11 mouse cellular contexts compared by ENCODE assay signal in the genomic region with DNA sequence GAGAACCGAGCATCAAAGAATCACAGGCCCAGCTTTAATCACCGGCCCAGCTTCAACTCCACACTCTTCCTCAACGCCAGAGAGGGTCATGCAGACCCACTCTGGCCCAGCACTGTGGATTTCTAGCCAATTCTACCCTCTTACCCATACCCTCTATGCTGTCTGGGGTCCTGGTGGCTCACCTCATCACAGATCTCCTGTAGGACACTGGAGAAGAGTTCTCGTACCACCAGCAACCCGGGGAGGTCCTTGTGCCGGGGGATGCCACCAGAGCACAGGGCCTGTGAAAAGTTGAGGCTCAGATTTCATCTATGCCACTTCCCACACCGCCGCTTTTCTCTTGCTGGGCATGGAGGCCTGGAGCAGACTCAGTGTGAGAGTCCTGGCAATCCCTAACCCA. TPM values are rescaled to one million over a fixed set of nuclear protein-coding genes. Genes with fewer than 3 reads are reported as not detected.
DNase-seq lines count a peak whose midpoint lies in the region; ATAC-seq and TF ChIP-seq lines count a peak whose summit lies in the region.
"Had no signal": no experiment of that assay in that cellular context is flagged by ENCODE, and none has a peak within 500 bp of the region (broad histone marks: within the 10 kb centered on the region; RNA-seq: fewer than 3 reads in every experiment).

No protein-coding gene starts in this region.

- no peak for ATAC-seq in liver, embryonic 11.5 days (replicated peaks; ENCODE audit: low FRiP score)
- no peak for ATAC-seq in embryonic facial prominence, embryonic 13.5 days (ENCODE audit: insufficient number of reproducible peaks, insufficient read depth, low FRiP score, low TSS enrichment, low read depth)

- no peaks in the 10 kb centered on the region for H3K9me3 ChIP-seq in liver, embryonic 11.5 days (ENCODE audit: control insufficient read depth, low read length)
- no peaks in the 10 kb centered on the region for H3K9me3 ChIP-seq in embryonic facial prominence, embryonic 13.5 days

- 86% methylated on average over 8 of the region's 8 CpGs for WGBS in liver, embryonic 11.5 days
- 83% methylated on average over 8 of the region's 8 CpGs for WGBS in embryonic facial prominence, embryonic 13.5 days

- intact Hi-C loops in heart, postnatal 36 days (cut with DNase I): no loop called here

- peak; percentile 90 for DNase-seq in heart, adult 11 months
- DNase-seq in heart, postnatal 36 days: no peak
- no peak for DNase-seq in liver, embryonic 11.5 days (ENCODE audit: low spot score)
- no peak for DNase-seq in liver
- DNase-seq in ovary, adult 18-20 months (ENCODE audit: low spot score): no peak
- DNase-seq in spleen, postnatal 36 days (ENCODE audit: low spot score in 2 of 2): no peak
- DNase-seq: gastrocnemius, postnatal 14 days had no signal

- H3K27me3 ChIP-seq in liver, embryonic 11.5 days (replicated peaks; ENCODE audit: control insufficient read depth, insufficient read depth, low read length): no peaks in the 10 kb centered on the region
- H3K27me3 ChIP-seq in embryonic facial prominence, embryonic 13.5 days: no peaks in the 10 kb centered on the region
- no peaks in the 10 kb centered on the region for H3K27me3 ChIP-seq in myocyte (ENCODE audit: control insufficient read depth, insufficient read depth, insufficient read length)

- no peak overlapping the region for H3K27ac ChIP-seq in liver, embryonic 11.5 days (ENCODE audit: low read depth, low read length)
- no peak overlapping the region for H3K27ac ChIP-seq in embryonic facial prominence, embryonic 13.5 days
- H3K27ac ChIP-seq: macrophage had no signal

- H3K79me2 ChIP-seq in myocyte (ENCODE audit: control insufficient read depth, insufficient read depth): no peaks in the 10 kb centered on the region

- no peak overlapping the region for H3ac ChIP-seq in myocyte (ENCODE audit: control insufficient read depth, insufficient read length)

- peaks cover 14% of the 10 kb centered on the region for H3K36me3 ChIP-seq in liver, embryonic 11.5 days (ENCODE audit: control insufficient read depth, insufficient read depth, low read length)
- H3K36me3 ChIP-seq in embryonic facial prominence, embryonic 13.5 days: peaks cover 18% of the 10 kb centered on the region
- H3K36me3 ChIP-seq in myocyte (ENCODE audit: control insufficient read depth, insufficient read depth): no peaks in the 10 kb centered on the region

- H3K4me1 ChIP-seq in liver, embryonic 11.5 days (replicated peaks; ENCODE audit: control insufficient read depth, insufficient read depth, low read length): peaks cover 31% of the 10 kb centered on the region
- peaks cover 39% of the 10 kb centered on the region for H3K4me1 ChIP-seq in embryonic facial prominence, embryonic 13.5 days

- TF ChIP-seq POLR2A in myocyte (IDR thresholded peaks at IDR 0.05; ENCODE audit: insufficient read length, low read depth): no peak

- H3K9ac ChIP-seq in liver, embryonic 11.5 days (ENCODE audit: low read depth, low read length): peak overlapping the region; percentile 71; the same call in 1 of the 2 replicates
- peak overlapping the region; percentile 83; the same call in 1 of the 2 replicates for H3K9ac ChIP-seq in embryonic facial prominence, embryonic 13.5 days

- H3K4me3 ChIP-seq in liver, embryonic 11.5 days (ENCODE audit: low read depth, low read length): peak overlapping the region; percentile 64; the same call in 1 of the 2 replicates
- peak overlapping the region; percentile 66; the same call in 1 of the 2 replicates for H3K4me3 ChIP-seq in embryonic facial prominence, embryonic 13.5 days
- peak overlapping the region; percentile 42 for H3K4me3 ChIP-seq in myocyte

- peak overlapping the region; percentile 90 for H3K4me2 ChIP-seq in liver, embryonic 11.5 days
- H3K4me2 ChIP-seq in embryonic facial prominence, embryonic 13.5 days: peak overlapping the region; percentile 81
- peak overlapping the region; percentile 97 for H3K4me2 ChIP-seq in myocyte (ENCODE audit: low read depth)

TF ChIP-seq in myocyte, 11 proteins besides CTCF, POLR2A, EP300 and RAD21:
- TF ChIP-seq E2F4 (IDR thresholded peaks at IDR 0.05; ENCODE audit: insufficient read depth): no peak
- no peak for TF ChIP-seq TCF3 (IDR thresholded peaks at IDR 0.05; ENCODE audit: insufficient read length, low read depth)
- TF ChIP-seq CEBPB (IDR thresholded peaks at IDR 0.05; ENCODE audit: insufficient read depth, poor library complexity, severe bottlenecking): no peak
- no peak for TF ChIP-seq POLR2AphosphoS2 (IDR thresholded peaks at IDR 0.05; ENCODE audit: insufficient read length, low read depth)
- no peak for TF ChIP-seq MYOD1 (IDR thresholded peaks at IDR 0.05; ENCODE audit: control insufficient read depth in 1 of 3, insufficient read length in 2 of 3, low read depth in 2 of 3)
- no peak for TF ChIP-seq MYOG (IDR thresholded peaks at IDR 0.05; ENCODE audit: control insufficient read depth in 1 of 3, insufficient read depth in 1 of 3, insufficient read length in 2 of 3, low read depth in 2 of 3)
- TF ChIP-seq USF1 (IDR thresholded peaks at IDR 0.05; ENCODE audit: low read depth): no peak
- no peak for TF ChIP-seq MAX (IDR thresholded peaks at IDR 0.05; ENCODE audit: low read depth)
- no peak for TF ChIP-seq SRF (IDR thresholded peaks at IDR 0.05; ENCODE audit: control insufficient read depth, insufficient read length, low read depth)
- TF ChIP-seq REST (IDR thresholded peaks at IDR 0.05; ENCODE audit: insufficient read depth, insufficient read length): no peak
- no peak for TF ChIP-seq TCF12 (IDR thresholded peaks at IDR 0.05; ENCODE audit: insufficient read depth, poor library complexity, severe bottlenecking)
TF ChIP-seq in myocyte: peak in this region for 0.

RNA-seq across cellular contexts. Expression of a gene that starts 1.4 kb away (rescaled TPM):
- 10 to 100 TPM; 27.0 to 28.9 TPM for total RNA-seq in heart, postnatal 36 days (2021)
- 15.9 and 16.9 TPM in 2 replicates for polyA plus RNA-seq in liver, embryonic 11.5 days (2014; fragmentation: Nextera tagmentation; extraction: Ambion mirVana)
- polyA plus RNA-seq in embryonic facial prominence, embryonic 13.5 days (2015; fragmentation: Nextera tagmentation; extraction: Ambion mirVana): 19.7 and 22.4 TPM in 2 replicates
- polyA plus RNA-seq in myocyte (2012; fragmentation: generic; extraction: Trizol): 27.0 TPM

RNA-seq across cellular contexts. Expression of a gene that starts 1.4 kb away (rescaled TPM):
- total RNA-seq in heart, postnatal 36 days (2021): 10 to 100 TPM; 23.0 to 25.5 TPM
- 3.9 and 4.9 TPM in 2 replicates for polyA plus RNA-seq in liver, embryonic 11.5 days (2014; fragmentation: Nextera tagmentation; extraction: Ambion mirVana)
- polyA plus RNA-seq in embryonic facial prominence, embryonic 13.5 days (2015; fragmentation: Nextera tagmentation; extraction: Ambion mirVana): 11.9 and 12.4 TPM in 2 replicates
- polyA plus RNA-seq in myocyte (2012; fragmentation: generic; extraction: Trizol): 9.2 TPM
- total RNA-seq: common myeloid progenitor, adult 5-6 weeks had no signal

RNA-seq across cellular contexts. Expression of a gene that starts 2.1 kb away (rescaled TPM):
- 10 to 100 TPM; 51.0 to 57.1 TPM for total RNA-seq in heart, postnatal 36 days (2021)
- polyA plus RNA-seq in liver, embryonic 11.5 days (2014; fragmentation: Nextera tagmentation; extraction: Ambion mirVana): 14.0 and 14.7 TPM in 2 replicates
- polyA plus RNA-seq in embryonic facial prominence, embryonic 13.5 days (2015; fragmentation: Nextera tagmentation; extraction: Ambion mirVana): 23.0 and 23.8 TPM in 2 replicates
- polyA plus RNA-seq in myocyte (2012; fragmentation: generic; extraction: Trizol): 28.5 TPM

RNA-seq across cellular contexts. Expression of a gene that starts 7.0 kb away (rescaled TPM):
- total RNA-seq in heart, postnatal 36 days (2021): 100 to 1,000 TPM; 438 to 444 TPM
- polyA plus RNA-seq in liver, embryonic 11.5 days (2014; fragmentation: Nextera tagmentation; extraction: Ambion mirVana): 24.3 and 28.8 TPM in 2 replicates
- 53.4 and 58.6 TPM in 2 replicates for polyA plus RNA-seq in embryonic facial prominence, embryonic 13.5 days (2015; fragmentation: Nextera tagmentation; extraction: Ambion mirVana)
- 49.2 TPM for polyA plus RNA-seq in myocyte (2012; fragmentation: generic; extraction: Trizol)

RNA-seq across cellular contexts. Expression of a gene that starts 14.2 kb away (rescaled TPM):
- total RNA-seq in heart, postnatal 36 days (2021): 10 to 100 TPM; 18.8 to 20.5 TPM
- polyA plus RNA-seq in liver, embryonic 11.5 days (2014; fragmentation: Nextera tagmentation; extraction: Ambion mirVana): 111 and 124 TPM in 2 replicates
- polyA plus RNA-seq in embryonic facial prominence, embryonic 13.5 days (2015; fragmentation: Nextera tagmentation; extraction: Ambion mirVana): 84.4 and 95.1 TPM in 2 replicates
- 96.8 TPM for polyA plus RNA-seq in myocyte (2012; fragmentation: generic; extraction: Trizol)
